Mouse (Mus musculus) lung, adult 18-20 months (tissue): ENCODE data around the gene Spryd4.
"Not testable (repeated sequence)": the region's sequence is repeated elsewhere in the genome, so short reads cannot be mapped to it uniquely, and the experiment has no call there.

ENCODE experiments used
- DNase-seq, 2 experiments: peaks; one replicate each; pipeline ENCODE4 v3.0.0; 2022; ENCODE audit warnings: mixed read lengths in 2 of 2

The Spryd4 gene

GRCm38 (mm10) chr10:128185277-128185940 is 26.2 kb downstream of the Spryd4 start:
- no peak for DNase-seq

GRCm38 (mm10) chr10:128184296-128184695 is 27.3 kb downstream of the Spryd4 start:
- no peak for DNase-seq

- peak; percentile 64 to 78 for DNase-seq
Measured at GRCm38 (mm10) chr10:128179989-128180388, 31.6 kb downstream of the Spryd4 start, which contains the start of gene Rbms2. Gene Rbms2, minus strand, starts transcription at chr10:128180297.

GRCm38 (mm10) chr10:128177316-128177715 is 34.3 kb downstream of the Spryd4 start:
- no peak for DNase-seq

- peak; percentile 72 to 81 for DNase-seq
Measured at GRCm38 (mm10) chr10:128175996-128176755, 35.4 kb downstream of the Spryd4 start.

- DNase-seq = no peak
Measured at GRCm38 (mm10) chr10:128175302-128175701, 36.3 kb downstream of the Spryd4 start.

- DNase-seq = not testable (repeated sequence)
Measured at GRCm38 (mm10) chr10:128171348-128171747, 40.3 kb downstream of the Spryd4 start.

DNA sequence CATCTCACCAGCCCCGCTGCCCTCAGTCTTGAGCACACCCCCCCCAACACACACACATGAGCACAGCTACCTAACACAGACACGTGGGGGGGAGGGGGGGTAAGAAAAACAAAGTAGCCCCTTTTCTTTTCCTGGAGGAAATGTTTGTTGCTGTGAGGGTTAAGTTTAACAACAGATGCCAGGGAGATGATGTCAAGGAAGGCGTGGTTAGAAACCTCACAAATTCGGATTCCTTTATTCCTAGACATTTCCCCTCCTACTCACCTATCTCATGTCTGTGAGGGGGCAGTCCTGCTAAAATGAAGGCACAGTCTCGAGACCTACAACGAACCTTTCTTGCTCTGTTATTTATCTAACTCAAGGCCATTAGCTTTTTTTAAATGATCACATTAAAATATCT is 44.5 kb downstream of the Spryd4 start:
- no peak for DNase-seq

- not testable (repeated sequence) for DNase-seq
Measured at GRCm38 (mm10) chr10:128165726-128166125, 45.9 kb downstream of the Spryd4 start.
